Mouse (Mus musculus): Measurements from ENCODE around the gene Lgals3bp.

DNA sequence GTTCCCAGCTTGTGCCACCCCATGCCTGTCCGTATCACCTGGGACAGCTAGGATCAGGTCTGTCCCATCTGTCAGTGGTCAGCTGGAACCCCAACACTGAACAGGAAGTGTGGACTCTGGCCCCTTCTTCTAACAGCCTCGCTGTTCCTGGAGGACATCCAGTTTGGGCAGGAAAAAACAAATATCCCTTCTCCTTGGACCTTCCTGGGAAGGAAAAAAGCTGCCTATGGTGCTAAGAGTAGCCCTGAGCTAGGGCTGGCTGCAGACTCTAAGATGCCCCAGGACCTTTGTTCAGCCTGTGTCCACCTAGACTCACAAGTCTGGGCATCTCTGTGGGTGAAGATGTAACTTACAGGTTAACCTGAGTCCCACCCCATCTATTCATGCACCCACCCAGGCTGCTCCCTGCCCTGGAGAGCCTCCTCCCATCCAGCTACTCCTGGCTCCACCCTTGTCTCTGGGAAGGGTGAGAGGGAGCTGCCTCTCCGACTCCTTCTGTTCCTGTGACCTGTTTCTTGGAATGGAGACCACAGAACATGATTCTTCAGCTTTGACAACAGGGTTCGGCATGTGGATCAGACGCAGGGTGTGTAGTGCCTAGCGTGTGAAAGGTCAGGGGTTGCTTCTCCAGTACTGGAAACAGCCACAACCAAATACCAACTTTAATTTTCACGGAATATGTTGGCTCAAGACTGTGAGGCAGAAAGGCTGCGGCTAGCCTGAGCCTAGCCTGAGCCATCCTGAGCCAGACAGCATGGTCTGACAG, 27.2 kb upstream of the Lgals3bp start:
- TF ChIP-seq CTCF (IDR thresholded peaks at IDR 0.05) (no peak), EP300 (IDR thresholded peaks at IDR 0.05; ENCODE audit: insufficient read depth, low read depth, low read length) (0 out of 2 replicates have a peak, but pooled peaks have one; percentile 13), POLR2A (IDR thresholded peaks at IDR 0.05; ENCODE audit: insufficient read depth, low read depth, low read length) (0 out of 2 replicates have a peak, but pooled peaks have one; percentile 15)

Data from heart, adult 2 months (tissue).